Mouse (Mus musculus): ENCODE data around the gene Stard10. TPM values are rescaled to one million over a fixed set of nuclear protein-coding genes. Genes with fewer than 3 reads are reported as not detected.

Gene Stard10
- polyA plus RNA-seq, 1 experiment = 619 TPM

GRCm38 (mm10) chr7:101315699-101316098 is 1.2 kb upstream of the Stard10 start:
- peaks cover 5% of the 10 kb centered on the region; the same call in 1 of the 2 replicates for H3K4me1 ChIP-seq (ENCODE audit: control insufficient read depth, insufficient read depth, low read length)
- no peaks in the 10 kb centered on the region for H3K36me3 ChIP-seq (ENCODE audit: control insufficient read depth, insufficient read depth, low read length)
- H3K27ac ChIP-seq (ENCODE audit: control insufficient read depth, insufficient read depth, low read depth, low read length) = no peak overlapping the region
- H3K4me3 ChIP-seq (ENCODE audit: control insufficient read depth, low read depth, low read length) = no peak overlapping the region
- no peak for TF ChIP-seq CTCF (IDR thresholded peaks at IDR 0.05; ENCODE audit: control insufficient read depth, insufficient read depth, insufficient replicate concordance, low read depth, low read length)
- no peaks in the 10 kb centered on the region for H3K27me3 ChIP-seq (ENCODE audit: control insufficient read depth, insufficient read depth, low read length)

GRCm38 (mm10) chr7:101316591-101317001 is 290 bp upstream of the Stard10 start:
- Histone ChIP-seq H3K36me3 (ENCODE audit: control insufficient read depth, insufficient read depth, low read length) (no peaks in the 10 kb centered on the region), H3K27me3 (ENCODE audit: control insufficient read depth, insufficient read depth, low read length) (no peaks in the 10 kb centered on the region), H3K4me3 (ENCODE audit: control insufficient read depth, low read depth, low read length) (peak overlapping the region; percentile 16), H3K27ac (ENCODE audit: control insufficient read depth, insufficient read depth, low read depth, low read length) (no peak overlapping the region), H3K4me1 (ENCODE audit: control insufficient read depth, insufficient read depth, low read length) (peaks cover 9% of the 10 kb centered on the region)
- no peak for TF ChIP-seq POLR2A (IDR thresholded peaks at IDR 0.05; ENCODE audit: control insufficient read depth, low read depth, low read length)
- TF ChIP-seq CTCF (IDR thresholded peaks at IDR 0.05; ENCODE audit: control insufficient read depth, insufficient read depth, insufficient replicate concordance, low read depth, low read length) = no peak

GRCm38 (mm10) chr7:101318848-101319247 is 2.0 kb downstream of the Stard10 start:
- Histone ChIP-seq H3K36me3 (ENCODE audit: control insufficient read depth, insufficient read depth, low read length) (no peaks in the 10 kb centered on the region), H3K4me3 (ENCODE audit: control insufficient read depth, low read depth, low read length) (peak overlapping the region; percentile 76), H3K27me3 (ENCODE audit: control insufficient read depth, insufficient read depth, low read length) (no peaks in the 10 kb centered on the region), H3K4me1 (ENCODE audit: control insufficient read depth, insufficient read depth, low read length) (peaks cover 17% of the 10 kb centered on the region), H3K27ac (ENCODE audit: control insufficient read depth, insufficient read depth, low read depth, low read length) (no peak overlapping the region)
- TF ChIP-seq POLR2A (IDR thresholded peaks at IDR 0.05; ENCODE audit: control insufficient read depth, low read depth, low read length) (no peak), CTCF (IDR thresholded peaks at IDR 0.05; ENCODE audit: control insufficient read depth, insufficient read depth, insufficient replicate concordance, low read depth, low read length) (no peak)

- Histone ChIP-seq H3K27ac (ENCODE audit: control insufficient read depth, insufficient read depth, low read depth, low read length) (no peak overlapping the region), H3K4me1 (ENCODE audit: control insufficient read depth, insufficient read depth, low read length) (peaks cover 21% of the 10 kb centered on the region), H3K27me3 (ENCODE audit: control insufficient read depth, insufficient read depth, low read length) (no peaks in the 10 kb centered on the region), H3K36me3 (ENCODE audit: control insufficient read depth, insufficient read depth, low read length) (no peaks in the 10 kb centered on the region), H3K4me3 (ENCODE audit: control insufficient read depth, low read depth, low read length) (peak overlapping the region; percentile 77)
- TF ChIP-seq POLR2A (IDR thresholded peaks at IDR 0.05; ENCODE audit: control insufficient read depth, low read depth, low read length) (no peak), CTCF (IDR thresholded peaks at IDR 0.05; ENCODE audit: control insufficient read depth, insufficient read depth, insufficient replicate concordance, low read depth, low read length) (no peak)
Measured at GRCm38 (mm10) chr7:101319796-101320195, 2.9 kb downstream of the Stard10 start.

- Histone ChIP-seq H3K27ac (ENCODE audit: control insufficient read depth, insufficient read depth, low read depth, low read length) (no peak overlapping the region), H3K27me3 (ENCODE audit: control insufficient read depth, insufficient read depth, low read length) (no peaks in the 10 kb centered on the region), H3K4me1 (ENCODE audit: control insufficient read depth, insufficient read depth, low read length) (peaks cover 21% of the 10 kb centered on the region), H3K4me3 (ENCODE audit: control insufficient read depth, low read depth, low read length) (peak overlapping the region; percentile 77), H3K36me3 (ENCODE audit: control insufficient read depth, insufficient read depth, low read length) (no peaks in the 10 kb centered on the region)
- TF ChIP-seq POLR2A (IDR thresholded peaks at IDR 0.05; ENCODE audit: control insufficient read depth, low read depth, low read length) (no peak), CTCF (IDR thresholded peaks at IDR 0.05; ENCODE audit: control insufficient read depth, insufficient read depth, insufficient replicate concordance, low read depth, low read length) (no peak)
Measured at GRCm38 (mm10) chr7:101320399-101321217, 3.7 kb downstream of the Stard10 start.

GRCm38 (mm10) chr7:101321218-101321827 is 4.4 kb downstream of the Stard10 start:
- no peaks in the 10 kb centered on the region for H3K36me3 ChIP-seq (ENCODE audit: control insufficient read depth, insufficient read depth, low read length)
- TF ChIP-seq POLR2A (IDR thresholded peaks at IDR 0.05; ENCODE audit: control insufficient read depth, low read depth, low read length) (no peak), CTCF (IDR thresholded peaks at IDR 0.05; ENCODE audit: control insufficient read depth, insufficient read depth, insufficient replicate concordance, low read depth, low read length) (no peak)
- peaks cover 21% of the 10 kb centered on the region for H3K4me1 ChIP-seq (ENCODE audit: control insufficient read depth, insufficient read depth, low read length)
- H3K4me3 ChIP-seq (ENCODE audit: control insufficient read depth, low read depth, low read length) = peak overlapping the region; percentile 88
- H3K27ac ChIP-seq (ENCODE audit: control insufficient read depth, insufficient read depth, low read depth, low read length) = no peak overlapping the region
- H3K27me3 ChIP-seq (ENCODE audit: control insufficient read depth, insufficient read depth, low read length) = no peaks in the 10 kb centered on the region

GRCm38 (mm10) chr7:101323141-101323594 is 6.3 kb downstream of the Stard10 start:
- TF ChIP-seq POLR2A (IDR thresholded peaks at IDR 0.05; ENCODE audit: control insufficient read depth, low read depth, low read length) (no peak), CTCF (IDR thresholded peaks at IDR 0.05; ENCODE audit: control insufficient read depth, insufficient read depth, insufficient replicate concordance, low read depth, low read length) (no peak)
- Histone ChIP-seq H3K4me3 (ENCODE audit: control insufficient read depth, low read depth, low read length) (peak overlapping the region; percentile 88), H3K36me3 (ENCODE audit: control insufficient read depth, insufficient read depth, low read length) (no peaks in the 10 kb centered on the region), H3K27ac (ENCODE audit: control insufficient read depth, insufficient read depth, low read depth, low read length) (no peak overlapping the region; the same call in 1 of the 2 replicates), H3K27me3 (ENCODE audit: control insufficient read depth, insufficient read depth, low read length) (no peaks in the 10 kb centered on the region), H3K4me1 (ENCODE audit: control insufficient read depth, insufficient read depth, low read length) (peaks cover 21% of the 10 kb centered on the region)
